Mouse (Mus musculus): Measurements from ENCODE around the gene Hoxc5.

GRCm38 (mm10) chr15:102979936-102980335, 12.7 kb downstream of the Hoxc5 start:
- TF ChIP-seq POLR2A (IDR thresholded peaks at IDR 0.05; ENCODE audit: insufficient read depth, low read length): no peak
- TF ChIP-seq EP300 (IDR thresholded peaks at IDR 0.05; ENCODE audit: insufficient read depth, low read depth, low read length): no peak
- no peak for TF ChIP-seq CTCF (IDR thresholded peaks at IDR 0.05; ENCODE audit: low read depth, low read length)

Data from ES-Bruce4 (cell line).